Mouse (Mus musculus): ENCODE data around the gene C1qtnf3. TPM values are rescaled to one million over a fixed set of nuclear protein-coding genes. Genes with fewer than 3 reads are reported as not detected.
A peak's percentile ranks its signal among the peaks of the same experiment; 100 is the strongest.
"Not testable (repeated sequence)": the region's sequence is repeated elsewhere in the genome, so short reads cannot be mapped to it uniquely, and the experiment has no call there.

C1qtnf3 gene
- polyA plus RNA-seq, 1 experiment from 2014 or later: 2.0 TPM

DNA sequence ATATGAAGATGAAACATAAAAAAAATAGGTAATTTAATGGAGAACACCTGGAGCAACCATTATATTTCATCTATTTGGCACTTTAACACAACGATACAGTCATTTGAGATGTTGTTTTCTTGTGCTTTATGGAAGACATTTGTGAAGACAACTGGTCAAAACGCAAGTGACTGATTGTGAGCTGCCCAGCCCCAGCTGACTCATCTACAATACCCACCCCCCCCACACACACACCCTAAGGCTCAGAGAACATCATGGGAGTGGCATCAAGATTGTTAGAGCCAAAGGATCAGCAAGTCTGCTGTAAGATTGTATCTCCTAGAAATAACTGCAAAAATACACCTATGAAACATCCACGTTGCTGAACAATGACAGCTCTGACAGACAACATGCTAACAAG is 17.3 kb downstream of the C1qtnf3 start:
- no peak overlapping the region for H3K4me3 ChIP-seq (replicated peaks)
- no peaks in the 10 kb centered on the region for H3K27me3 ChIP-seq (replicated peaks)
- no peaks in the 10 kb centered on the region for H3K4me1 ChIP-seq
- no peak overlapping the region for H3K4me2 ChIP-seq
- no peak for ATAC-seq (ENCODE audit: insufficient read depth, low FRiP score, low read depth)
- H3K27ac ChIP-seq: no peak overlapping the region
- 79% methylated on average over 3 of the region's 3 CpGs for WGBS
- no peaks in the 10 kb centered on the region for H3K9me3 ChIP-seq
- H3K36me3 ChIP-seq: no peaks in the 10 kb centered on the region
- H3K9ac ChIP-seq: no peak overlapping the region

DNA sequence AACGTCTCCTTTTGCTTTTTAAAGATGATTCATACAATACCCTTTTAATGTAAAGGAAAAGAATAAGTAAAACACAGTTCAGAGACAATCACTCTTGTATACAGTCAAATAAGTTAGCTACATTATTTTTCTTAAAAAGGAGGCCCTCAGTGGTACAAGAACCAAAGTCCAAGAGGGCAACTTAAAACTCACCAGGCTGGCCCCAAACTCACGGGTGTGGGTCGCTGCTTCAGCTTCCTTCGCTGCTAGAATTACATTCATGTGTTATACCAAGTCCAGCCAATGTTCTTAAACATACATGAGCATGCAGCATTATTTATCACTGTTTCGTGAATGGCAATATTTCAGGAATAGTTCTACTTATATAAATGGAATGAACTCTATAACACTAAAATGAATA is 18.6 kb downstream of the C1qtnf3 start:
- H3K4me1 ChIP-seq: no peaks in the 10 kb centered on the region
- H3K27ac ChIP-seq: no peak overlapping the region
- no peak overlapping the region for H3K4me3 ChIP-seq (replicated peaks)
- H3K9me3 ChIP-seq: no peaks in the 10 kb centered on the region
- no peak for ATAC-seq (ENCODE audit: insufficient read depth, low FRiP score, low read depth)
- no peak overlapping the region for H3K4me2 ChIP-seq
- no peak overlapping the region for H3K9ac ChIP-seq
- H3K36me3 ChIP-seq: no peaks in the 10 kb centered on the region
- H3K27me3 ChIP-seq (replicated peaks): no peaks in the 10 kb centered on the region
- WGBS: 75% methylated on average over 5 of the region's 5 CpGs

DNA sequence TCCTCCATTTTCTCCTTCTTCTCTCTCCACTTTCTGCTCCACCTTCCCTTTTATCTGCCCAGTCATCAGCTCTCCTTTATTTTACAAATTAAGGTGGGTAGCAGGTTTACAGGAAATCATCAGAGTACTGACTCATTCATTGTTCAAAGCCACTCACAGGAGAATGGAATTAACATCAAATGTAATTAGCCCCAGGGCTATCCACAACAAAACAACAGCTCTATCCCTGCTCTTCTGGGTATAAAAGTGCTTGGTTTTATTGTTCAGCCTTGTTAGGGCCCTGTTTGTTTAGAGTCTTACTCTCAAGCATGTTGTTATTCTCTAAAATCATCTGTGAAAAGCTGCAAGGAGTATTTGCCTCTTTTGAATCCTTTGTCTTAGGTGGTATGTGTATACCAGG is 25.0 kb downstream of the C1qtnf3 start:
- H3K4me3 ChIP-seq (replicated peaks): no peak overlapping the region
- H3K36me3 ChIP-seq: no peaks in the 10 kb centered on the region
- no peaks in the 10 kb centered on the region for H3K27me3 ChIP-seq (replicated peaks)
- 0 out of 2 replicates have a peak, but pooled peaks cover under 1% of the 10 kb centered on the region for H3K4me1 ChIP-seq
- H3K9me3 ChIP-seq: no peaks in the 10 kb centered on the region
- H3K4me2 ChIP-seq: no peak overlapping the region
- H3K9ac ChIP-seq: no peak overlapping the region
- no peak overlapping the region for H3K27ac ChIP-seq
- no peak for ATAC-seq (ENCODE audit: insufficient read depth, low FRiP score, low read depth)

DNA sequence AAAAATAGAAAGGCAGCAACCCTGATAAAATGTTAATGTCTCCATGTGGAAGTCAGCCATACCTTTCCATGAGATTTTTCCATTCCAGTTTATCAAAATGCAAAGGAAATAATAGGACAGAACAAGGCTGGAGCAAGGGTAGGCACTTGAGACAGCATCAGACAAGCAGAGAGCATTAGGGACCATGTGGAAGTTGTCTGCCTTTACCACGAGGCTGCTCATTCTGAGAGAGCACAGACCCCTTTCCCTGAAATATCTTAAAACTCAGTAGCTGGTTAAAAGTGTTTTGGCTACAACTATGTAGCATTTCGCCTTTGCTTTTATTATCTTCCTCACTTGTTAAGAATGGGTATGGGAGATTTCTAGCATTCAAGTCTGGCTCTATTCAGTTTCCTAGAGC is 28.6 kb downstream of the C1qtnf3 start:
- peak overlapping the region; percentile 62; the same call in 1 of the 2 replicates for H3K4me2 ChIP-seq
- WGBS: 46% methylated on average over 2 of the region's 2 CpGs
- no peaks in the 10 kb centered on the region for H3K9me3 ChIP-seq
- H3K9ac ChIP-seq: no peak overlapping the region
- peak overlapping the region; percentile 63; the same call in 1 of the 2 replicates for H3K4me3 ChIP-seq (replicated peaks)
- H3K4me1 ChIP-seq: 0 out of 2 replicates have a peak, but pooled peaks cover 4% of the 10 kb centered on the region
- no peaks in the 10 kb centered on the region for H3K36me3 ChIP-seq
- no peak overlapping the region for H3K27ac ChIP-seq
- no peaks in the 10 kb centered on the region for H3K27me3 ChIP-seq (replicated peaks)
- no peak for ATAC-seq (ENCODE audit: insufficient read depth, low FRiP score, low read depth)

DNA sequence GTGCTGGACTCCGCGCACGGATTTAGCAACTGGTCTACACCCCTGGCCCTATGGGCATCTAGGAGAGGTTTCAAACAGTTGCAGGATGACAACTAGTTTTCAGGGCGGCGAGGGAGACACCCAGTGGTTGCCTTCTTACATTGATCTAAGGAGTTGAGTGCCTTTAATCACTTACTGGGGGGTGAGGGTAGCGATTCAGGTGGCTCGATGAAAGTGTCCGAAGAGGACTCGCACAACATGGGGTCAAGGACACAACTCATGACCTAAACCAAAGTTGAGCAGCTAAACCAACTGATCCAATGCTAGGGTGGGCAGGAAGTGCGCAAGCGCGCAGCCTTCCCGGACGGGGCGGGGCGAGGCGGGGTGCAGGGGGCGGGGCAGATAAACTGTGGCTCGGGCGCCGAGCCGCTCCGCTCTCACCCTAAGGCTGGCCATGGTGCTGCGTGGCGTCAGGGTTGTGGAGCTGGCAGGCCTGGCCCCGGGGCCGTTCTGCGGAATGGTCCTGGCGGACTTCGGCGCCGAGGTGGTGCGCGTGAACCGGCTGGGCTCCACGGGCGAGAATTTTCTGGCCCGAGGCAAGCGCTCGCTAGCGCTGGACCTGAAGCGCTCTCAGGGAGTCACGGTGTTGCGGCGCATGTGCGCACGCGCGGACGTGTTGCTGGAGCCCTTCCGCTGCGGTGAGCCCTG is 29.4 kb downstream of the C1qtnf3 start, which contains the start of gene Amacr:
TSS of gene Amacr (plus strand) at position 380 of the 687 bp plus-strand sequence.
- H3K4me3 ChIP-seq (replicated peaks): peak within 1 kb of the TSS; percentile 63
- no peaks in the 10 kb centered on the region for H3K36me3 ChIP-seq
- H3K27ac ChIP-seq: peak within 1 kb of the TSS; percentile 90
- peak within 1 kb of the TSS; percentile 63; the same call in 1 of the 2 replicates for H3K9ac ChIP-seq
- 0 out of 2 replicates have a peak, but pooled peaks cover 4% of the 10 kb centered on the region for H3K4me1 ChIP-seq
- ATAC-seq (ENCODE audit: insufficient read depth, low FRiP score, low read depth): peak; percentile 97
- H3K9me3 ChIP-seq: no peaks in the 10 kb centered on the region
- under 1% methylated on average over 50 of the region's 52 CpGs for WGBS
- no peaks in the 10 kb centered on the region for H3K27me3 ChIP-seq (replicated peaks)
- H3K4me2 ChIP-seq: peak within 1 kb of the TSS; percentile 62

DNA sequence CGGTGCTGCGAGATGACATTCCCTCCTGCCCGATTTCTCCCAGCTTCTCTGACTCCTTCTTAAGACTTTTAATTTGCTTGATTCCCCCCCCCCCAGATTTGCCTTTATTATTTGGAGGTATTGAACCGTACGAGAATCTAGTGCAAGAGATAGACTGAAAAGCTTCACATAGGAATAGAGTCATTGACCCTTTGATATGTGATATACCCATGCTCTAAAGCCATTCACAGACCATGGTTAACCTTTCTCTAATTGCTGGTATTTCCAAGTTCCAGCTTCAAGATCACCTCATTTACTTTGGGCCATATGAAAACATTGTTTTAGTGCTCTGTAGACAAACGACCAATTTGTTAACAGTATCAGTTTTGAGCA is 29.9 kb downstream of the C1qtnf3 start:
- Histone ChIP-seq H3K4me1 (0 out of 2 replicates have a peak, but pooled peaks cover 4% of the 10 kb centered on the region), H3K27me3 (replicated peaks) (no peaks in the 10 kb centered on the region), H3K4me2 (peak overlapping the region; percentile 62), H3K9ac (peak overlapping the region; percentile 11; the same call in 1 of the 2 replicates), H3K36me3 (no peaks in the 10 kb centered on the region), H3K4me3 (replicated peaks) (peak overlapping the region; percentile 63), H3K27ac (peak overlapping the region; percentile 90), H3K9me3 (no peaks in the 10 kb centered on the region)
- no peak for ATAC-seq (ENCODE audit: insufficient read depth, low FRiP score, low read depth)
- WGBS: 5% methylated on average over 6 of the region's 6 CpGs

DNA sequence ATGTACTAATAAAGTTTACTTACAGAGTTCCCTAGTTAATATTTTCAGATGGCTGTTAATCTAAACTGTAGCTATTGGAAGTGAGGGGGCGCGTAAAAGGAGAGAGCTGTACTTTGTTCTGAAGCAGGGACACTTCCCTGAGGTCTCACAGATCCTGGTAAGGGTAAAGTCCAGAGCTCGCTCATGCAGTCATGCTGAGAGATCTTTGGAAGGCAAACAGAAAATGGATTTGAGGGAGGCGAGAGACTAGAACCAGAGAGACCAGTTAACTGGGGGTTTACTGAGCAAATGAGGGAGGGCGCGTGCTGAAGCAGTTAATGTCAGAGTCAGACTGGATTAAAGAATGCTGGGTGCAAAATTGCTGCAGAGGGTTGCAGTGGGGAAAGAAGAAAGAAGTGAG is 33.6 kb downstream of the C1qtnf3 start:
- no peak overlapping the region for H3K4me2 ChIP-seq
- 0 out of 2 replicates have a peak, but pooled peaks cover 4% of the 10 kb centered on the region for H3K4me1 ChIP-seq
- H3K27me3 ChIP-seq (replicated peaks): no peaks in the 10 kb centered on the region
- H3K4me3 ChIP-seq (replicated peaks): no peak overlapping the region
- H3K27ac ChIP-seq: peak overlapping the region; percentile 44
- no peak overlapping the region for H3K9ac ChIP-seq
- 0 out of 2 replicates have a peak, but pooled peaks have one; percentile 5 for ATAC-seq (ENCODE audit: insufficient read depth, low FRiP score, low read depth)
- 68% methylated on average over 6 of the region's 6 CpGs for WGBS
- H3K9me3 ChIP-seq: no peaks in the 10 kb centered on the region
- 0 out of 2 replicates have a peak, but pooled peaks cover 4% of the 10 kb centered on the region for H3K36me3 ChIP-seq

DNA sequence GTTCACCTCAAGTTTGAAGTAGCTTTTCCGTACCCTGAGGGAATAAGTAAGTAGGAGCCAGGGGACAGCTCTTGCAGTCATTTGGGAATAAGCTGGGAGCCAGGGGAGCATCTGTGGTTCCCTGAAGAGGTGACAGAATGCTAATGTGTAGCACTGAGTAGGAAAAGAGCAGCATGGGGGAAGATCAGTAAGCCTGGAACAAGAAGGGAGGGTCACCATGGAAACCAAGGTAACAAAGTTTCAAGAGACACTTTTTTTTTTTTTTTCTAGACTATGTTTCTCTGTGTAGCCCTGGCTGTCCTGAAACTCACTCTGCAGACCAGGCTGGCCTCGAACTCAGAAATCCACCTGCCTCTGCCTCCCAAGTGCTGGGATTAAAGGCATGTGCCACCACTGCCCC is 34.3 kb downstream of the C1qtnf3 start:
- not testable (repeated sequence) for H3K9me3 ChIP-seq; ATAC-seq (ENCODE audit: insufficient read depth, low FRiP score, low read depth); H3K4me2 ChIP-seq; H3K27me3 ChIP-seq (replicated peaks); H3K4me1 ChIP-seq; H3K4me3 ChIP-seq (replicated peaks); H3K9ac ChIP-seq; H3K36me3 ChIP-seq
- H3K27ac ChIP-seq: peak overlapping the region; percentile 44; the same call in 1 of the 2 replicates
- WGBS: 81% methylated on average over 2 of the region's 2 CpGs

DNA sequence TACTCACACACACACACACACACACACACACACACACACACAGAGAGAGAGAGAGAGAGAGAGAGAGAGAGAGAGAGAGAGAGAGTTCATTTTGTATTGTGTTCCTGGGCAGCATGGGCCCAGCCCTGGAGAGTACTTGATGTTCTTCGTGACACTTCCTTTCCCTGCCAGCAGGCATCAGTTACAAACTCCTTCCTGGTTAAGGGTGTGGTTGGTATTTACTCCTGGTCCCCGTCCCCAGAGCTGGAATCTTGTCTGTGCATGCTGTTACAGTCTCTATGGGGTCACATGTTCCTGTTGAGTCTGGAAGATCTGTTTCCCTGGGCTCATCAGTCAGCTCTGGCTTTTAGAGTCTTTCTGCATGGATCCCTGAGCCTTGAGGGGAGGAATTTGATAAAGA is 38.3 kb downstream of the C1qtnf3 start:
- H3K9ac ChIP-seq: no peak overlapping the region
- H3K9me3 ChIP-seq: no peaks in the 10 kb centered on the region
- no peaks in the 10 kb centered on the region for H3K4me1 ChIP-seq
- H3K36me3 ChIP-seq: 0 out of 2 replicates have a peak, but pooled peaks cover 4% of the 10 kb centered on the region
- H3K4me2 ChIP-seq: no peak overlapping the region
- no peaks in the 10 kb centered on the region for H3K27me3 ChIP-seq (replicated peaks)
- no peak overlapping the region for H3K4me3 ChIP-seq (replicated peaks)
- peak; percentile 33; the same call in 1 of the 2 replicates for ATAC-seq (ENCODE audit: insufficient read depth, low FRiP score, low read depth)
- no peak overlapping the region for H3K27ac ChIP-seq
- WGBS: 45% methylated on average over 2 of the region's 2 CpGs

DNA sequence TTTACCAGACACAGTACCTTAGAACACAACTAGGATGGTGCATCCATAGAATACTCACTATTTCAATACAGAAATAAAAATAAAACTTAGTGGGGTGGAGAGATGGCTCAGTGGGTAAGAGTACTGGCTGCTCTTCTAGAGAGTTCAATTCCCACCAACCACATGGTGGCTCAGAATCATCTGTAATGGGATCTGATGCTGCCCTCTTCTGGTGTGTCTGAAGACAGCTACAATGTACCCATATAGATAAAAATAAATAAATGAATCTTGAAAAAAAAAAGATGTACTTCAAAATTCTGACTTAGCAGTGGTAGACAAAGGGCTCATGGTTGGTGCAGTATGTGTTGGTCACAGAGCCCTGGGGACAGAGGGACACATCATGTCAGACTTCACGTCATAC is 39.4 kb downstream of the C1qtnf3 start:
- no peak overlapping the region for H3K4me3 ChIP-seq (replicated peaks)
- no peak overlapping the region for H3K4me2 ChIP-seq
- no peak overlapping the region for H3K27ac ChIP-seq
- 54% methylated on average over 1 of the region's 1 CpGs for WGBS
- H3K4me1 ChIP-seq: no peaks in the 10 kb centered on the region
- H3K36me3 ChIP-seq: 0 out of 2 replicates have a peak, but pooled peaks cover 4% of the 10 kb centered on the region
- no peak for ATAC-seq (ENCODE audit: insufficient read depth, low FRiP score, low read depth)
- no peak overlapping the region for H3K9ac ChIP-seq
- H3K9me3 ChIP-seq: no peaks in the 10 kb centered on the region
- no peaks in the 10 kb centered on the region for H3K27me3 ChIP-seq (replicated peaks)

DNA sequence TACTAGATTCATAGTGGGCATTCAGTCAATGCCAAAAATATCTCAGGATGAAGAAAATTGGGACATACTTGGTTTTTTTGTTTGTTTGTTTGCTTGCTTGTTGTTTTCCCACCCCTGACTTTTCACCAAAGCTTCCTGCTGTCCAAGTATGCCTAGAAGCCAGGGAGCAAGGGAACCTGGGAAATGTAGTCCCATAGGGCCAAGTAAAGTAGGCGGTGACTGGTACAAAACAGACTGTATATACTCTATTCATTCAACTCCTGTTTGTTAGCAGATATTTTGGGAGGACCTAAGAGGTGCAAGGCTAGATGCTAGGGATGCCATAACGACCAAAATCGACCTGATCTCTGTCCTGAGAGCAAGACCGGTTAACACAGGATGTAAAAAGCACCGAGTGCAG is 47.7 kb downstream of the C1qtnf3 start:
- H3K4me1 ChIP-seq: no peaks in the 10 kb centered on the region
- no peak overlapping the region for H3K4me3 ChIP-seq (replicated peaks)
- no peaks in the 10 kb centered on the region for H3K27me3 ChIP-seq (replicated peaks)
- H3K36me3 ChIP-seq: no peaks in the 10 kb centered on the region
- 49% methylated on average over 5 of the region's 5 CpGs for WGBS
- no peak overlapping the region for H3K4me2 ChIP-seq
- no peaks in the 10 kb centered on the region for H3K9me3 ChIP-seq
- H3K27ac ChIP-seq: no peak overlapping the region
- ATAC-seq (ENCODE audit: insufficient read depth, low FRiP score, low read depth): no peak; the same call in 1 of the 2 replicates
- no peak overlapping the region for H3K9ac ChIP-seq

DNA sequence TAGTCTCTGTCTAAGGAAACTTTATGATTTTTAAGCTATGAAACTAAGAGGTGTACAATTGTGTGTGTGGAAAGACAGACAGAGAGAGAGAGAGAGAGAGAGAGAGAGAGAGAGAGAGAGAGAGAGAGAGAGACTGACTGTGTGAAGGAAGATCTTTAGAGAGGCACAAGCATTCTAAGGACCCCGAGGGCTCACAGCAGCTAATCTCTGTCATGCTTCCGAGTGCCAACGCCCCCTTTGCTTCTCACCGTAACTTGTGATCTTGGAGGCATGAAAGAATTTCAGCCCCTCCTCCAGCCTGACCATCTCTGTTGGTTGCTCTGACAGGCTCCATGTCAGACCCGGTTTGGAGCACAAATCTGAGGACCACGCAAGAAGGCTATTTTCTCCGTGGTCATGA is 48.3 kb downstream of the C1qtnf3 start, which contains the start of gene Slc45a2:
TSS of gene Slc45a2 (plus strand) at position 301 of the 400 bp plus-strand sequence.
- H3K9me3 ChIP-seq: no peaks in the 10 kb centered on the region
- whole genome bisulfite sequencing: 57% methylated on average over 7 of the region's 7 CpGs
- no peak within 1 kb of the TSS for H3K9ac ChIP-seq
- H3K4me3 ChIP-seq (replicated peaks): no peak within 1 kb of the TSS
- no peaks in the 10 kb centered on the region for H3K4me1 ChIP-seq
- H3K27ac ChIP-seq: no peak within 1 kb of the TSS
- H3K27me3 ChIP-seq (replicated peaks): no peaks in the 10 kb centered on the region
- no peaks in the 10 kb centered on the region for H3K36me3 ChIP-seq
- no peak for ATAC-seq (ENCODE audit: insufficient read depth, low FRiP score, low read depth)
- no peak within 1 kb of the TSS for H3K4me2 ChIP-seq

Data from stomach, embryonic 15.5 days (tissue).